Mouse (Mus musculus): ENCODE measurements around the gene Myo18a.

Myo18a gene

GRCm38 (mm10) chr11:77771879-77772713 lies 9.1 kb downstream of the Myo18a start:
- DNase-seq: peak; percentile 61

- no peak for DNase-seq
These were observed 12.8 kb downstream of the Myo18a start for GRCm38 (mm10) chr11:77775701-77776400.

GRCm38 (mm10) chr11:77777436-77777835 lies 14.4 kb downstream of the Myo18a start:
- no peak for DNase-seq

GRCm38 (mm10) chr11:77777937-77778336 lies 14.9 kb downstream of the Myo18a start:
- DNase-seq: no peak

DNA sequence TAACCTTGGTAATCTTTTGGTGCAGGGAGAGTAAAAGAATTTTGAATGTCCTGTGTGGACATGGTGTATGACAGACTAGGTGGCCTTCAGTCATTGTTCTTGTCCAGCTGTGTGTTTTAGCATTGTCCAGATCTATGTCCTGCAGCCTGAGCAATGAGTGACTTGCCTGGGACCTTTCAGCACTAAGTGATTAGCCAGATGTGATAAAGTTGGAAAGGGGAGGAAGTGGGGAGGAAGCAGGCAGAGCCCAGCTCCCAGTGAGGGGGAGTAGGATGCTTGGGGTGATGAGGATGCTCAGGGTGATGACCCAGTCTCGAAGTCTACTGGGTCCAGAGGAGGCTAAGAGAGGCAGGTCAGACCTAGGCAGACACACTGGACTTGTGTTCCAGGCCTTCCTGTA lies 16.2 kb downstream of the Myo18a start:
- no peak for DNase-seq

DNA sequence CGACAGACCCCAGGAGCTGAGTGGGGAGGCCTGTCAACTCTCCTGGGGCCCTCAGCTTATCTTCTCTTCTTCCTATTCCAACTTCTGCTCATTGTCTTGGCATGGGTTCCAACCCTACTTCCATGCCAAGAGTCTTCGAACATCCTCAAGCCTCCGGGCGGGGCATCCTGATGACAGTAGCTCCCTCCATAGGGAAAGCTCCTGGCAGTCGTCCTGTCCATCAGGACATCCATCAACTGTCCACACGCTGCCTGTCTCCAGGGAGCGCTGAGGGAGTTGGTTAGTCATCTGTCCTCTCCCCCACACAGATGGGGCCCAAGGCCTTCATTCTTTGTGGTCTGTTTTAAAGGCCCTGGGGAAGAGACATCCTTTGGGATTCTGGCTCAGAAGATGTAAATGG lies 18.0 kb downstream of the Myo18a start:
- DNase-seq: no peak

DNA sequence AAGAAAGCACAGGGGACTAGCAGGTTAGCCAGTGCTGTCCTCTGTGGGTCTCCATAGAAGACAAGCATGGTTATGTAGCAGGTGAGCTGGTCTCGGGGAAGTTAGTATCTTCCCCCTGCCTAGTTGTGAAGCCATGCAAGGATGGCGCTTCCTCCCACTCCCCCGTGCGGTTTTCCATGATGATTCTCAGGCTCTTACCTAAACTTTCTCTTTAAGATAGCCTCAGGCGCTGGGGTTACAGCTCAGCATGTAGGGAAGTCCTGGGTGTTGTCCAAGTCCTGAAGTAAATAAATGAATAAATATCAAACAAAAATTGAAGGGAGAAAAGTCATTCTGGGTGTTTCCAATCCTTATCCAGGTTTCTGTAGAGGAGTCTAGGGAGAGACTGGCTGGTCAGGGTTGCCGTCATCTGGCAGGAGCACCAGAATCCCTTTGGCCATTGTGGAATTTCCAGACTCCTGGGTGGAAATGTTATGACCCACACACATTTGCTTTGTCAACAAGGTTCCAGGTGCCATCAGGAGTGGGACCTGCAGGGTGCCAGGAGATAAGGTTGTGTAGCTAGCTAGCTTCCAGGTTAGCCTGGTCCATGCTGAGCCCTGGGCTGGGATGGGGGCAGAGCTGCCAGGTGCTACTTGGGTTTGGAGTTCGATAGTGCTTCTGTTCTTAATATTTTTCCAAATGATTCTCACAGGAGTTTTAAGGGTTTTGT lies 19.2 kb downstream of the Myo18a start:
- DNase-seq: no peak

GRCm38 (mm10) chr11:77783211-77783746 lies 20.2 kb downstream of the Myo18a start:
- no peak for DNase-seq

DNA sequence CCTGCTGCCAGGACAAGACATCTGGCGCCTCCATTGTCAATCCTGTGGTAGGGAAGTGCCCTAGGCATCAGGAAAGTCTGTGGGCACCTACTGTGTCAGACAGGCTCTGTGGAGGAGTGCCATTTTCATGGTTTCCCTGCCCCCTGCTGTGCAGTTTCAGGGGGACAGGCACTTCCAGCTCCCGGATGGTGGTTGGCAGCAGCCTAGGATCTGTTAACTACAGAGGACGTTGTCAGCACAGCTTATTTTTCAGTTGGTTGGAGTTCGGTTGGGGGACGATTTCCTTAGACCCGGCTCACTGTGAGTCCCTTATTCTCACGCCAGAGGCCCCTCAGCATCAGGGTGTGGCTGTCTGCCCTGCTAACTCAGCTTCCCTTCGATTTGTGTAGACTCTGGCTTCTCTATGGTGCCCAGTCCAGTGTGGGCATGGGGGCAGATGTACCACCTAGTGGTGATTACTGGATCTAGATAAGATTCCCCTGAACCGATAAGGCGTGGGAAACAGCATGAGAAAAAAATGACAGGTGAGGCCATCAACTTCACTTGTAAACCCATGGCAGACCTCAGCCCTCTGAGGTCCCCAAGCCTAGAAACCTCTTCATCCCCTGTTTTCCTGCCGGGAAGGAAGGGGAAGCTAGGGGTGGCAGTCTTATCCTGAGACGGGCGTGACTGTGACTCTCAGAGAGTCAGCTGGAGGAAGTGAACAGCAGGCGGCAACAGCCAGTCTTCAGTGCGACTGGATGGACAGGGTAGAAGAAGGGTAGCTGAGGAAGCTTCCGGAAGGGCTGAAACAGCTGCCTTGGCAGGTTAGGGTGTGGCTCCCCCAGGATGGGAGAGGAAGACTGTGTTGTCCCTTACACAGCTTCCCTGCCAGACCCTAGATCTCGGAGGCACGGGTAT lies 21.0 kb downstream of the Myo18a start:
- DNase-seq: peak; percentile 53

GRCm38 (mm10) chr11:77784894-77785293 lies 21.8 kb downstream of the Myo18a start:
- no peak for DNase-seq

DNA sequence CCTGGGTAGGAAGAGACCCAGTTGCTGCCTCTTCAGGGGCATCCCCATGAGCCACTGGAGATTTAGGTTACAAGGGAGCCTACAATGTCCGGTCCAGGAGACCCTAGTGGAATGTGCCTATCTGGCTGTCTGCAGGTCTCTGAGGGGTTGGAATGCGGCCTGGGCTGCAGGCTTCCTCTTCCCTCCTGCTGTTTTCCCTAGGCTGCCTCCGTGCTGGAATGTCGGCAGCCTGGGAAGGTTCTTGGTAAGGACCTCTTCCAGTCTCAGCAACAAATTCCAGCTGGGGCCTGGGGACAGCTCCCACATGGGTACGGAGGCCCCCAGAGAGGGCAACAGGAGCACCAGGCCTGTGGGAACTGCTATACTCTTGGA lies 22.3 kb downstream of the Myo18a start:
- no peak for DNase-seq

GRCm38 (mm10) chr11:77785768-77786561 lies 22.9 kb downstream of the Myo18a start:
- DNase-seq: no peak

- no peak for DNase-seq
These were observed 24.7 kb downstream of the Myo18a start, which contains the start of gene Gm10277 for GRCm38 (mm10) chr11:77787707-77788106. Gene Gm10277, minus strand, starts transcription at chr11:77787747.

DNA sequence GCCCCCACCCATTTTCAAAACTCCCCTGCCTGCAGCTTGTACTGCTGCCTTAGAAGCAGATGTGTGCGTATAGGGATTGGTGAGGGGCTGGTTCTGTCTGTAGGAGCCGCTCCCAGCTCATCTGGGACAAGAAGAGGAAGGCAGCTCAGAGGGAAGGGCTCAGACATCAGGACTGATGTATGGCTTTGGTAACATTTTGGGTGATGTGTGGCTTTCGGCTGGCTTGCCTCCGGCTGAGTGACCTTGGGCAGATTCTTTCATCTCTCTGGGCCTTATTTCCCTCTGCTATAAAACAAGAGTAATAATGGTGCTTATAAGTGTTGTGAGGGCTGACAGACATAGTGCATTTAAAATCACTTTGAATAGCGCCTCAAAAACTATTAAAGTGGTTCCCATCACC lies 26.5 kb downstream of the Myo18a start:
- no peak for DNase-seq

DNA sequence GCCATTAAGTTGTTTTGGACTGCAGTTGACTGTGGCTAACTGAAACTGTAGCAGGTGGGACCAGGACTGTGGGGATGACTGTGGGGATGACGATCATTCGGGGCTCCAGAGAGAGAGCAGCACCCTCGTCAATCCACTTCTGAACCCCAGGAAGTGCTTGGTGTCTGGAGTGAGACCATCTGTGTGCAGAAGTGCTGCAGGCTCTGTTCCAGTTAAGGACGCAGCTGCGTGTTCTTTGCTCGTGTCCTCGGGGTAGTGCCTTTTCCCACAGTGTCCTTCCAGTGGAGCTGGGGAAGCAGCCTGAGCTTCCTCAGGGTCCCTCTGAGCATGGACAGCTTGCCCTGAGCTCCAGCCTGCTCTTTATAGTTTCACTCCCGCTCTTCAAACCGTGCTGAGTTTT lies 27.2 kb downstream of the Myo18a start:
- peak; percentile 70 for DNase-seq

DNA sequence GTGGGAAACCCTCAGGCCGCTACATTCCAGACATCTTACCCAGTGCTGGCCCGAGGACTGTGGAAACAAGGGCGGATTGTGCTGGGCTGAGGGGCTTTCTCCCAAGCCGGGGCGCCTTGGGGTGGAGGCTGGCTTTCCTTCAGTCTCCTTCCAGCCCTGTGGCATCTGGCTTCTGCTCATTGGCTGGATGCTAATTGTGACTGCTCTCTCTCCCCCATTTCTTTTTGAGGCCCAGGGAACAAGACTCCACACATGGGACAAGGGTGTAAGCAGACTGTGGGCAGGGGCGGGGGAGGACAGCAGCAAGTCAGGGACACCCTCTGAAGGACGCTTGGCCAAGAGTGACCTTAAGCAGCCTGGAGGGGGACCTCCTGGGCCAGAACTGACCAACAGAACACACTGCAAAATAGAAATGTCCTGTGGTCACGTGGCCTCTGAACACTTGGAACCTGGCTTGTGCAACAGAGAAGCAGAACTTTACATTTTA lies 28.2 kb downstream of the Myo18a start:
- DNase-seq: peak; percentile 23

DNA sequence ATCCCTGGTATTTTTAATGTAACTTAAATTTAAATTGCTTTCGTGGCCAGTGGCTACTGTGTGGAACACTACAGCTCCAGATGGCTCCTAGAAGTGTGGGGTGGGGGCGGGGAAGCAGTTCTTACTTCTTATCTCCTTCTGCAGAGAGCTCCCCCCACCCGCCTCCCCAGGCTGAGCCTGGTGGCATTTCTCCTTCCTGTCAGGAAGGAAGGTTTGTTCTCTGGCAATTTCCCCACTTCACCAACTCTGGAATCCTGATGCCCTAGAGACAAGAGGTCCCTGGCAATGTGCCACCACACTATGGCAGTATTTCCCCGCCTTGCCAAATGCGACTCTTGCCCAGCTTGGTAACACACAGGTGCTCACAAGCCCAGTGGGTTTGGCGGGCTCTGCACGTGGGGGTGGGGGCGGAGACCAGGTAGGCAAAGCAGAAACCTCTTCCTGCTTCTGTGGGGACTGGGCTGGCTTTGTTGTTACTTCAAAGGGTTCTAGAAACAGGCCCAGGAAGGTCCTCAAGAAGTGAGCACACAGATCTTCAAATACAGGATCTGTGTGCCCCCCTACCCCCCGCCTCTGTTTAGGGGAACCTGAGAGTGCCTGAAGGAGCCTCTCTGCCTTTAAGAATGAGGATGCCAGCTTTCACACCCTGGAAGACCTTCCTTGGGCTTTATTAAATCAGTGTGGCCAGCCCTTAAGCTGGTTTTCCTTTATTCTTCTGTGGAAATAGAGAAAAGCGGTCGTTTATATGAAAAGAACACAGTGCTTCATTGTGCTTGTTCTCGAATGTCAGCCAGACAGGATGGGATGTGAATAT lies 28.9 kb downstream of the Myo18a start:
- peak; percentile 90 for DNase-seq

- DNase-seq: peak; percentile 29
These were observed 29.5 kb downstream of the Myo18a start for GRCm38 (mm10) chr11:77792566-77792909.

- peak; percentile 98 for DNase-seq
These were observed 30.3 kb downstream of the Myo18a start for GRCm38 (mm10) chr11:77793238-77793930.

- DNase-seq: no peak
These were observed 32.2 kb downstream of the Myo18a start for GRCm38 (mm10) chr11:77795216-77795615.
